Mouse (Mus musculus) forebrain, embryonic 16.5 days (tissue): Measurements from ENCODE around the gene Thbs4. TPM values are rescaled to one million over a fixed set of nuclear protein-coding genes. Genes with fewer than 3 reads are reported as not detected.
A peak's percentile ranks its signal among the peaks of the same experiment; 100 is the strongest.

ENCODE experiments used
- ATAC-seq: fragments of 200-750 bp; cut with Nextera tagmentation; 2 replicates; pipeline ENCODE4 v1.8.0; 2017; ENCODE audit warnings: mild to moderate bottlenecking, moderate library complexity
- H3K27ac ChIP-seq: fragments of 300-500 bp; sonication (generic); 2 replicates; pipeline ENCODE4 v1.5.1; 2014; ENCODE audit warnings: low read length, control low read depth
- H3K27me3 ChIP-seq: fragments of 300-500 bp; sonication (generic); replicated peaks from 2 replicates; pipeline ENCODE4 v1.6.1; 2014; ENCODE audit warnings: low read length; ENCODE audit not compliant: control insufficient read depth, insufficient read depth
- H3K36me3 ChIP-seq: fragments of 300-500 bp; sonication (generic); 2 replicates; pipeline ENCODE4 v1.6.1; 2014; ENCODE audit not compliant: control insufficient read depth, insufficient read depth
- H3K4me1 ChIP-seq: fragments of 300-500 bp; sonication (generic); replicated peaks from 2 replicates; pipeline ENCODE4 v1.6.1; 2014; ENCODE audit warnings: low read length; ENCODE audit not compliant: control insufficient read depth, insufficient read depth
- H3K4me2 ChIP-seq: fragments of 300-500 bp; sonication (generic); 2 replicates; pipeline ENCODE4 v1.6.1; 2014; ENCODE audit warnings: mild to moderate bottlenecking, low read length, control low read depth
- H3K4me3 ChIP-seq: fragments of 300-500 bp; sonication (generic); replicated peaks from 2 replicates; pipeline ENCODE4 v1.5.1; 2014; ENCODE audit warnings: mild to moderate bottlenecking, low read length, control low read depth
- H3K9ac ChIP-seq: fragments of 300-500 bp; sonication (generic); replicated peaks from 2 replicates; pipeline ENCODE4 v1.6.1; 2014; ENCODE audit warnings: low read depth, low read length, control low read depth
- H3K9me3 ChIP-seq: fragments of 300-500 bp; sonication (generic); 2 replicates; pipeline ENCODE4 v1.6.1; 2016; ENCODE audit warnings: low read length; ENCODE audit not compliant: control insufficient read depth
- WGBS: fragments of 180-500 bp; shearing (Covaris S2); extraction: QIAGEN DNeasy Blood & Tissue Kit; methylation state at CpG from one replicate; pipeline ENCODE4 v1.1.7; 2014; 5-methylcytosine and 5-hydroxymethylcytosine counted together
- polyA plus RNA-seq: library from polyadenylated mRNA; unstranded; fragments of >200 nt; fragmentation: Nextera tagmentation; extraction: Ambion mirVana; gene quantifications from 2 replicates; pipeline ENCODE4 v1.2.1, GENCODE M21; 2015

Gene Thbs4
- polyA plus RNA-seq, 1 experiment from 2014 or later, result 0.86 TPM

GRCm38 (mm10) chr13:92703241-92704027 lies 91.2 kb downstream of the Thbs4 start:
- peaks cover 4% of the 10 kb centered on the region for H3K36me3 ChIP-seq
- no peaks in the 10 kb centered on the region for H3K9me3 ChIP-seq
- WGBS, result 25% methylated on average over 8 of the region's 8 CpGs
- H3K27me3 ChIP-seq, result no peaks in the 10 kb centered on the region
- H3K4me1 ChIP-seq, result peaks cover 8% of the 10 kb centered on the region
- no peak overlapping the region for H3K9ac ChIP-seq
- H3K27ac ChIP-seq, result no peak overlapping the region
- H3K4me3 ChIP-seq, result no peak overlapping the region
- H3K4me2 ChIP-seq, result no peak overlapping the region
- peak; percentile 62 for ATAC-seq

GRCm38 (mm10) chr13:92702035-92702434 lies 92.6 kb downstream of the Thbs4 start:
- 81% methylated on average over 5 of the region's 5 CpGs for WGBS
- no peaks in the 10 kb centered on the region for H3K27me3 ChIP-seq
- ATAC-seq, result no peak
- H3K9ac ChIP-seq, result no peak overlapping the region
- no peak overlapping the region for H3K27ac ChIP-seq
- peaks cover 4% of the 10 kb centered on the region for H3K36me3 ChIP-seq
- no peaks in the 10 kb centered on the region for H3K9me3 ChIP-seq
- no peak overlapping the region for H3K4me3 ChIP-seq
- H3K4me2 ChIP-seq, result no peak overlapping the region
- H3K4me1 ChIP-seq, result peaks cover 11% of the 10 kb centered on the region

Other genes with a start within 250 kb of the Thbs4 start
- gene Spz1, start 218.6 kb downstream of the Thbs4 start, polyA plus RNA-seq, result not detected in 2 replicates
- gene Serinc5, start 183.7 kb downstream of the Thbs4 start, polyA plus RNA-seq, result 21.6 and 28.8 TPM in 2 replicates
- gene Mtx3, start 49.9 kb upstream of the Thbs4 start, polyA plus RNA-seq, result 4.5 and 5.0 TPM in 2 replicates